Mouse (Mus musculus): ENCODE measurements around the gene 1700061G19Rik. TPM values are rescaled to one million over a fixed set of nuclear protein-coding genes. Genes with fewer than 3 reads are reported as not detected.

The 1700061G19Rik gene
- polyA plus RNA-seq, 1 experiment from 2014 or later, result 0.35 TPM

- Histone ChIP-seq H3K4me1 (ENCODE audit: control insufficient read depth in 2 of 2, insufficient read depth in 2 of 2, low read length in 2 of 2) (peaks cover 9 to 20% of the 10 kb centered on the region in 2 experiments; a peak in 3 of 4 replicates), H3K9me3 (ENCODE audit: control insufficient read depth, low read length) (0 out of 2 replicates have a peak, but pooled peaks cover 3% of the 10 kb centered on the region), H3K27me3 (ENCODE audit: control insufficient read depth, insufficient read depth, low read length) (no peaks in the 10 kb centered on the region), H3K4me3 (ENCODE audit: control insufficient read depth in 1 of 2, insufficient read depth in 1 of 2, low read depth in 1 of 2, low read length in 2 of 2) (no peak overlapping the region), H3K4me2 (ENCODE audit: low read length) (no peak overlapping the region), H3K36me3 (ENCODE audit: control insufficient read depth, insufficient read depth, low read length) (0 out of 2 replicates have a peak, but pooled peaks cover 4% of the 10 kb centered on the region), H3K27ac (replicated peaks in 1 of 2; ENCODE audit: control insufficient read depth in 1 of 2, insufficient read depth in 1 of 2, low read depth in 2 of 2, low read length in 2 of 2) (no peak overlapping the region), H3K9ac (ENCODE audit: low read length) (no peak overlapping the region)
- WGBS, result 87% methylated on average over 7 of the region's 7 CpGs
- ATAC-seq (ENCODE audit: insufficient number of reproducible peaks, insufficient read depth, low FRiP score, low read depth), result no peak
Observed at GRCm38 (mm10) chr17:56936731-56937130, 61.5 kb downstream of the 1700061G19Rik start.

Other genes with a start within 250 kb of the 1700061G19Rik start
- 58.6 and 59.0 TPM in 2 replicates for gene Lonp1, start 248.6 kb upstream of the 1700061G19Rik start, polyA plus RNA-seq (2014; fragmentation: Nextera tagmentation; extraction: Ambion mirVana)
- 0.46 and 0.50 TPM in 2 replicates for gene Catsperd, start 247.3 kb upstream of the 1700061G19Rik start, polyA plus RNA-seq (2014; fragmentation: Nextera tagmentation; extraction: Ambion mirVana)
- 54.4 and 58.1 TPM in 2 replicates for gene Ranbp3, start 202.2 kb upstream of the 1700061G19Rik start, polyA plus RNA-seq (2014; fragmentation: Nextera tagmentation; extraction: Ambion mirVana)
- gene Ndufa11, start 157.7 kb upstream of the 1700061G19Rik start, polyA plus RNA-seq (2014; fragmentation: Nextera tagmentation; extraction: Ambion mirVana), result 1,100 and 1,119 TPM in 2 replicates
- 17.7 TPM in 2 replicates for gene Vmac, start 157.5 kb upstream of the 1700061G19Rik start, polyA plus RNA-seq (2014; fragmentation: Nextera tagmentation; extraction: Ambion mirVana)
- gene Nrtn, start 117.9 kb upstream of the 1700061G19Rik start, polyA plus RNA-seq (2014; fragmentation: Nextera tagmentation; extraction: Ambion mirVana), result 31.0 and 31.5 TPM in 2 replicates
- gene Dus3l, start 110.7 kb upstream of the 1700061G19Rik start, polyA plus RNA-seq (2014; fragmentation: Nextera tagmentation; extraction: Ambion mirVana), result 28.8 and 31.3 TPM in 2 replicates
- gene Prr22, start 105.2 kb upstream of the 1700061G19Rik start, polyA plus RNA-seq (2014; fragmentation: Nextera tagmentation; extraction: Ambion mirVana), result 0.96 and 1.2 TPM in 2 replicates
- 4.3 and 5.0 TPM in 2 replicates for gene Rfx2, start 44.5 kb upstream of the 1700061G19Rik start, polyA plus RNA-seq (2014; fragmentation: Nextera tagmentation; extraction: Ambion mirVana)
- not detected in 2 replicates for gene Acsbg2, start 1.0 kb upstream of the 1700061G19Rik start, polyA plus RNA-seq (2014; fragmentation: Nextera tagmentation; extraction: Ambion mirVana)
- 11.4 and 20.4 TPM in 2 replicates for gene Mllt1, start 59.9 kb downstream of the 1700061G19Rik start, polyA plus RNA-seq (2014; fragmentation: Nextera tagmentation; extraction: Ambion mirVana)
- gene Acer1, start 106.6 kb downstream of the 1700061G19Rik start, polyA plus RNA-seq (2014; fragmentation: Nextera tagmentation; extraction: Ambion mirVana), result 0.16 TPM in 1 of 2 replicates, not detected in the other
- gene Clpp, start 114.8 kb downstream of the 1700061G19Rik start, polyA plus RNA-seq (2014; fragmentation: Nextera tagmentation; extraction: Ambion mirVana), result 120 and 128 TPM in 2 replicates
- gene Alkbh7, start 121.9 kb downstream of the 1700061G19Rik start, polyA plus RNA-seq (2014; fragmentation: Nextera tagmentation; extraction: Ambion mirVana), result 54.9 and 55.7 TPM in 2 replicates
- gene Pspn, start 124.5 kb downstream of the 1700061G19Rik start, polyA plus RNA-seq (2014; fragmentation: Nextera tagmentation; extraction: Ambion mirVana), result not detected in 2 replicates
- 29.2 and 31.0 TPM in 2 replicates for gene Gtf2f1, start 135.8 kb downstream of the 1700061G19Rik start, polyA plus RNA-seq (2014; fragmentation: Nextera tagmentation; extraction: Ambion mirVana)
- 0.34 TPM in 1 of 2 replicates, not detected in the other for gene Gm17949, start 136.0 kb downstream of the 1700061G19Rik start, polyA plus RNA-seq (2014; fragmentation: Nextera tagmentation; extraction: Ambion mirVana)
- 32.2 and 36.9 TPM in 2 replicates for gene Khsrp, start 156.0 kb downstream of the 1700061G19Rik start, polyA plus RNA-seq (2014; fragmentation: Nextera tagmentation; extraction: Ambion mirVana)
- not detected in 2 replicates for gene Slc25a41, start 166.2 kb downstream of the 1700061G19Rik start, polyA plus RNA-seq (2014; fragmentation: Nextera tagmentation; extraction: Ambion mirVana)
- 0.19 and 0.27 TPM in 2 replicates for gene Crb3, start 183.6 kb downstream of the 1700061G19Rik start, polyA plus RNA-seq (2014; fragmentation: Nextera tagmentation; extraction: Ambion mirVana)
- 16.1 and 18.0 TPM in 2 replicates for gene Slc25a23, start 184.4 kb downstream of the 1700061G19Rik start, polyA plus RNA-seq (2014; fragmentation: Nextera tagmentation; extraction: Ambion mirVana)
- gene Dennd1c, start 203.0 kb downstream of the 1700061G19Rik start, polyA plus RNA-seq (2014; fragmentation: Nextera tagmentation; extraction: Ambion mirVana), result 0.50 and 0.69 TPM in 2 replicates
- gene Tubb4a, start 212.3 kb downstream of the 1700061G19Rik start, polyA plus RNA-seq (2014; fragmentation: Nextera tagmentation; extraction: Ambion mirVana), result 5.6 and 7.5 TPM in 2 replicates
- 1.9 and 2.8 TPM in 2 replicates for gene Tnfsf9, start 229.8 kb downstream of the 1700061G19Rik start, polyA plus RNA-seq (2014; fragmentation: Nextera tagmentation; extraction: Ambion mirVana)